Mouse (Mus musculus): ENCODE measurements around the gene Cst6. TPM values are rescaled to one million over a fixed set of nuclear protein-coding genes. Genes with fewer than 3 reads are reported as not detected.

Gene Cst6
- polyA plus RNA-seq, 1 experiment from 2014 or later, result 632 TPM

DNA sequence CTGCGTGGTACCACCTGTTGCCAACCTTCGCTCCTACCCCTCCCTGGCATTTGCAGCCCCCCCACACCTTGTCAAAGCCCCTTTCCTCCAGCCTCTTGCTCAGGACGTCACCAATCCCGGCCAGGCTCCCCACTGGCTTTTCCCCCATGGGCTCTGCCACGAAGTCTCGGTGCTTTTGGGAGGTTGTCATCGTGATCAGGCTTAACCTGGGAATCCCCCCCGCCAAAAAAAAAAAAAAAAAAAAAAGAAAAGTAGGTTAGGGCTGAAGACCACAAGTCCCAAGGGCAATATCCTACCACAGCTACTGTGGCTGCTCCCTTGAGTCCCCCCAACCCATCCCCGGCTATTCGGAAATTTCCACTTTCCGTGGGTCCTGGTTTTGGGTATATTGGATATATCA lies 16.4 kb upstream of the Cst6 start:
- no peak for ATAC-seq
- peak overlapping the region; percentile 84 for H3K9ac ChIP-seq (ENCODE audit: low read depth, low read length)
- WGBS, result 14% methylated on average over 11 of the region's 11 CpGs
- peak overlapping the region; percentile 95 for H3K4me3 ChIP-seq (ENCODE audit: low read depth, low read length)
- no peaks in the 10 kb centered on the region for H3K27me3 ChIP-seq (replicated peaks; ENCODE audit: control insufficient read depth, insufficient read depth, low read length)
- peak overlapping the region; percentile 97; the same call in 1 of the 2 replicates for H3K27ac ChIP-seq (ENCODE audit: low read depth, low read length)
- TF ChIP-seq CTCF (IDR thresholded peaks at IDR 0.05; ENCODE audit: low read depth), result no peak
- H3K9me3 ChIP-seq (ENCODE audit: control insufficient read depth), result no peaks in the 10 kb centered on the region
- peaks cover 38% of the 10 kb centered on the region for H3K36me3 ChIP-seq (ENCODE audit: control insufficient read depth, insufficient read depth)
- peak overlapping the region; percentile 89 for H3K4me2 ChIP-seq (replicated peaks; ENCODE audit: low read depth)
- peaks cover 6% of the 10 kb centered on the region; the same call in 1 of the 2 replicates for H3K4me1 ChIP-seq (replicated peaks; ENCODE audit: control insufficient read depth, insufficient read depth, low read length)

- 0 out of 2 replicates have a peak, but pooled peaks have one; percentile 14 for TF ChIP-seq CTCF (IDR thresholded peaks at IDR 0.05; ENCODE audit: low read depth)
- WGBS, result 58% methylated on average over 2 of the region's 2 CpGs
- Histone ChIP-seq H3K4me2 (replicated peaks; ENCODE audit: low read depth) (no peak overlapping the region), H3K27me3 (replicated peaks; ENCODE audit: control insufficient read depth, insufficient read depth, low read length) (no peaks in the 10 kb centered on the region), H3K27ac (ENCODE audit: low read depth, low read length) (0 out of 2 replicates have a peak overlapping the region, but pooled peaks have one; percentile 66), H3K4me1 (replicated peaks; ENCODE audit: control insufficient read depth, insufficient read depth, low read length) (peaks cover 6% of the 10 kb centered on the region; the same call in 1 of the 2 replicates), H3K36me3 (ENCODE audit: control insufficient read depth, insufficient read depth) (peaks cover 23% of the 10 kb centered on the region), H3K9ac (ENCODE audit: low read depth, low read length) (no peak overlapping the region), H3K9me3 (ENCODE audit: control insufficient read depth) (no peaks in the 10 kb centered on the region), H3K4me3 (ENCODE audit: low read depth, low read length) (no peak overlapping the region)
- peak; percentile 18 for ATAC-seq
These were observed 14.8 kb upstream of the Cst6 start for GRCm38 (mm10) chr19:5364124-5364523.

DNA sequence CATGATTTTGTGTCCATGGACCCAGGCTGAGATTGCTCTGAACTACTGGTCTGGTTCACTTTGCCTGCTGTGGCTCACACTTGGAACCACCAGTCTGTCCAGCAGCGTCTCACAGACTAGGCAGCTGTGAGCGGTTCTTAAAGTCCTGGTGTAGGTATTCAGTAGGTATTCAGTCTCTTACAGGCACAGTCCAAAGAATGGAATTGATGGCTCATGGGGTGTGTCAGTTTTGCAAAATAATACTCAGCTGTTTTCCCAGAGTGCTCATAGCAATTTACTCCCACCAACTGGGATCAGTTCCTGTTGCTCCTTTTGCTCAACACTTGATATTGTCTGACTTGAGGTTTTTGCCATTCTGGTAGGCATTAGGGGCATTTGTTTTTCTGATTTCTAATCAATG lies 12.8 kb upstream of the Cst6 start:
- no peak for TF ChIP-seq CTCF (IDR thresholded peaks at IDR 0.05; ENCODE audit: low read depth)
- no peak for ATAC-seq
- Histone ChIP-seq H3K4me3 (ENCODE audit: low read depth, low read length) (no peak overlapping the region), H3K4me2 (replicated peaks; ENCODE audit: low read depth) (no peak overlapping the region), H3K9me3 (ENCODE audit: control insufficient read depth) (no peaks in the 10 kb centered on the region), H3K4me1 (replicated peaks; ENCODE audit: control insufficient read depth, insufficient read depth, low read length) (0 out of 2 replicates have a peak, but pooled peaks cover 2% of the 10 kb centered on the region), H3K9ac (ENCODE audit: low read depth, low read length) (no peak overlapping the region), H3K27me3 (replicated peaks; ENCODE audit: control insufficient read depth, insufficient read depth, low read length) (no peaks in the 10 kb centered on the region), H3K36me3 (ENCODE audit: control insufficient read depth, insufficient read depth) (peaks cover 11% of the 10 kb centered on the region; the same call in 1 of the 2 replicates), H3K27ac (ENCODE audit: low read depth, low read length) (no peak overlapping the region)
- 84% methylated on average over 2 of the region's 2 CpGs for WGBS

DNA sequence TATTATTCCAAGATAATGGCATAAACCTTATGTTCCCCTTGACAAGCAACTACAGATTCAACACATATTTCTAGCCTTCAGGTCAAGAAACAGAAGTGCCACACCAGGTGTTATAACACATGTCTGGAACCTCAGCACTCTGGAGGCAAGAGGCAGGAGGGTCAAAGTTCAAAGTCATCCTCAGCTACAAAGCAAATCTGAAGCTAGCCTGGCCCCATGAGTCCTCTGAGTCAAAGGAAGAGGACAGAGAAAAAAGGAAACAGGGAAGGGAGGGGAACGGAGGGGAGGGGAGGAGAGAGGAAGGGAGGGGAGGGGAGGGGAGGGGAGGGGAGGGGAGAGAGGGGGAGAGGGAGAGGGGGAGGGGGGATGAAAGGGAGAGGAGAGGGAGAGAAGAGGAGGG lies 6.7 kb upstream of the Cst6 start:
- peak; percentile 76 for ATAC-seq
- H3K4me1 ChIP-seq (replicated peaks; ENCODE audit: control insufficient read depth, insufficient read depth, low read length), result no peaks in the 10 kb centered on the region
- TF ChIP-seq CTCF (IDR thresholded peaks at IDR 0.05; ENCODE audit: low read depth), result no peak
- H3K9me3 ChIP-seq (ENCODE audit: control insufficient read depth), result no peaks in the 10 kb centered on the region
- H3K36me3 ChIP-seq (ENCODE audit: control insufficient read depth, insufficient read depth), result no peaks in the 10 kb centered on the region; the same call in 1 of the 2 replicates
- no peak overlapping the region for H3K9ac ChIP-seq (ENCODE audit: low read depth, low read length)
- no peaks in the 10 kb centered on the region for H3K27me3 ChIP-seq (replicated peaks; ENCODE audit: control insufficient read depth, insufficient read depth, low read length)
- H3K4me2 ChIP-seq (replicated peaks; ENCODE audit: low read depth), result no peak overlapping the region
- H3K27ac ChIP-seq (ENCODE audit: low read depth, low read length), result peak overlapping the region; percentile 57
- no peak overlapping the region for H3K4me3 ChIP-seq (ENCODE audit: low read depth, low read length)
- WGBS, result no CpG with 5 or more reads among the region's 1 CpGs

DNA sequence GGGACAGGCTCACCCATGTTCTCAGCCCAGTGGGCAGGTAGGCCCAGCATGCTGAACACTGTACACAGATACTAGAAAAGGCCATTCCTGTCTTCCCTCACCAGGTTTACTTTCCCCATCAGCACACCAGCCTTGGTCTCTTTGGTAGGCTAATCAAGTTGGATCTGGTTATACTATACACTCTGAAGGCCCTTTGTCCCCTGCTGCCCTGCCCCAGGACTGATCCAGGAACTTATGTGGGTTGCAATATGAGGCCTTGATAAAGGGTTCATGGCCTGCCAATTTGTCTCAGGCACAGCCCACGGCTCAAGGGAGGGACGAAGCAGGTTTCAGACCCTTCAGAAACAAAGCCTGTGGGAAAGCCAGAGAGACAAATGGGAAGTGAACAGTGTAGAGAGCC lies 4.2 kb upstream of the Cst6 start:
- Histone ChIP-seq H3K4me1 (replicated peaks; ENCODE audit: control insufficient read depth, insufficient read depth, low read length) (0 out of 2 replicates have a peak, but pooled peaks cover under 1% of the 10 kb centered on the region), H3K27me3 (replicated peaks; ENCODE audit: control insufficient read depth, insufficient read depth, low read length) (no peaks in the 10 kb centered on the region), H3K27ac (ENCODE audit: low read depth, low read length) (peak overlapping the region; percentile 70), H3K36me3 (ENCODE audit: control insufficient read depth, insufficient read depth) (no peaks in the 10 kb centered on the region), H3K9me3 (ENCODE audit: control insufficient read depth) (no peaks in the 10 kb centered on the region), H3K9ac (ENCODE audit: low read depth, low read length) (no peak overlapping the region; the same call in 1 of the 2 replicates), H3K4me3 (ENCODE audit: low read depth, low read length) (no peak overlapping the region), H3K4me2 (replicated peaks; ENCODE audit: low read depth) (no peak overlapping the region)
- no peak for TF ChIP-seq CTCF (IDR thresholded peaks at IDR 0.05; ENCODE audit: low read depth)
- ATAC-seq, result peak; percentile 35; the same call in 1 of the 2 replicates
- WGBS, result 41% methylated on average over 2 of the region's 2 CpGs

DNA sequence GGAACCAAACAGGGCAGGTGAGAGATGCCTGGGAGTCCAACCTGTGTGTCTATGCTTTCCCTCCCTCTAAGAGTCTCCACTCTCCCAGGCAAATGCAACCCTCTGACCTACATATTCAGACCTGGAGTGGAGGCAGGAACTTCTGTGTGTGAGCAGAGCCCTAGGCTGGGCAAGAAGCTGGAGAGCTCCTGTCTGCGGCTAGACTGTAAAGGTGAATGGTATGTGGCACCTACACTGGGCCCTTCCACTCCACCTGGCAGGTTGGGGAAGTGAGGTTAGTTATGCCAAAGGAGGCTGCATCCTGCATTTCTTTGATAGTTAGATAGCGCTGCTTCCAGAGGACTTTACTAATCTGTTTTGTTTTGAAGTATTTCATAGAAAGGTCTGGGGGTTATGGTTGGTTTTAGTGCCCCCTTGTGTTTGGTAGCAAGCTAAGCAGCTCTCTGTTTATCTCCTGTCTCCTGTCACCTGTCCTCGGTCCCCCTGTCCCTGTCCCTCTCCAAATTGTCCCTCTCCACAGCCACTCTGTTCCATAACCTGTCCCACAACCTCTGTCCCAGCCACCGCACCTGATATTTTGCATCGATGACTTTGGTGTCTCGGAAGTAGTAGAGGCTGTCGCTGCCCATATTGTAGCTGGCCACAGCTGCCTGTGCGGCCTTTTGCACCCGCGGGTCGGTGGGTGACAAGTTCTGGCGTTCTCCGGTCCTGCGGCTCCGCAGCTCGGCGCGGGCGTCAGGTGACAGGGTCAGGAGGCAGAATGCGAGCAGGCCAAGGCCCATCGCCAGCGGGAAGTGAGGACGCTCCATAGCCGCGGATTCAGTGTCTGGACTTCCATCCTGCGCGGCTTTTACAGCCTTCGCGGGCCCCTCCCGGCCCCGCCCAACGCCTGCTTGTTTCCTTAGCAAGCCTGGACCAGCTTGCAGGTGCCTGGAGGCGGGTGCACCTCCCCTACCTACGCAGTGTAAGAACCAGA lies 560 bp downstream of the Cst6 start:
- Histone ChIP-seq H3K4me2 (replicated peaks; ENCODE audit: low read depth) (peak overlapping the region; percentile 75), H3K9me3 (ENCODE audit: control insufficient read depth) (no peaks in the 10 kb centered on the region), H3K36me3 (ENCODE audit: control insufficient read depth, insufficient read depth) (no peaks in the 10 kb centered on the region), H3K27ac (ENCODE audit: low read depth, low read length) (no peak overlapping the region), H3K4me3 (ENCODE audit: low read depth, low read length) (peak overlapping the region; percentile 47), H3K4me1 (replicated peaks; ENCODE audit: control insufficient read depth, insufficient read depth, low read length) (0 out of 2 replicates have a peak, but pooled peaks cover 3% of the 10 kb centered on the region), H3K27me3 (replicated peaks; ENCODE audit: control insufficient read depth, insufficient read depth, low read length) (no peaks in the 10 kb centered on the region), H3K9ac (ENCODE audit: low read depth, low read length) (peak overlapping the region; percentile 31)
- WGBS, result 3% methylated on average over 34 of the region's 34 CpGs
- TF ChIP-seq CTCF (IDR thresholded peaks at IDR 0.05; ENCODE audit: low read depth), result peak; percentile 74
- ATAC-seq, result peak; percentile 69
